Mouse (Mus musculus) G1E (cell line): ENCODE results near the gene Mrpl55.

ENCODE experiments used
- CTCF ChIP-seq: IDR thresholded peaks from 2 replicates; pipeline ENCODE4 v1.5.1; 2012; ENCODE audit warnings: low read depth, low read length, inconsistent platforms, mixed read lengths
- GATA1 ChIP-seq: IDR thresholded peaks from 2 replicates; pipeline ENCODE4 v1.6.1; 2012; ENCODE audit warnings: borderline replicate concordance, low read length, inconsistent platforms, mixed read lengths

DNA sequence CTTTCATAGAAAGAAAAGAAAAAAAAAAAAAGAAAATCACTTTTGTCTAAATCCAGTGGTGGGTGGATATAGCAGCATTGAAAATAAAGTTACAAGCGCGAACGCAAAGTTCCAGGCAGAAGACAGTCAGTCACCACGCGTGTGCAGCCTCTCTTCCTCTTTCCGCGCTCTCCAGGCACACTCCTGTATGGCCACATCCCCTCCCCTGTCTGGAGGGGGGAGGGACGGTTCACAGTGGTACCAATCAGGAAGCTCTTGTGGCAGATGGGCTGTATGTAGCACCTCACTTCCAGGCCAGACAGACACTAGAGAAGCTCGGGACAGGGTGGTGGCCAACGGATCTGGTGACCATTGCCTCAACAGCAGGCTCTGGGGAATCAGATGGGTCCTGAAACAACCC, 45.8 kb downstream of the Mrpl55 start:
- TF ChIP-seq CTCF, result no peak
- TF ChIP-seq GATA1, result no peak
